ENCODE assay signal across 18 mouse cellular contexts in the genomic region with DNA sequence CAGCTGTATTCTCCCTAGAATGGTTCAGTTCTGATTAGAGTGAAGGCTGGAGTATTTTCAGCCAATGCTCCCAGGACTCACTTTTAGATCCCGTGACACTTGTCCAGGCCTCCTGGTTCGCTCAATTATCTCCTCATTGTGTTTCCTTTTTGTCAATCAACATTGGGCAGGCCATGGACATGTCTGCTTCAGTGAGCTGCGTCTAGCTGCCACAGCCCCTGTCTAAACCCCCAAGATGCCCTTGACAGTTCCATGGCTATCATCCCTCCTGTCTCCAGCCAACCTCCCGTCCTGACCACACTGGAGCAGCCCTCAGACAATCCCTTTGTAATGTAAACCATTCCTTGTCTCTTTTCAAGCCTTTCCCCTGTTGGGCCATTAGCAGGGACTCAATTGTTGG.
DNase-seq lines count a peak whose midpoint lies in the region; ATAC-seq lines count a peak whose summit lies in the region.
"Had no signal": no experiment of that assay in that cellular context is flagged by ENCODE, and none has a peak within 500 bp of the region (broad histone marks: within the 10 kb centered on the region; RNA-seq: fewer than 3 reads in every experiment).

No protein-coding gene starts in this region.

- no peaks in the 10 kb centered on the region for H3K9me3 ChIP-seq in hindbrain, embryonic 11.5 days (ENCODE audit: control insufficient read depth, low read length)
- no peaks in the 10 kb centered on the region for H3K9me3 ChIP-seq in hindbrain, embryonic 13.5 days
- H3K9me3 ChIP-seq: lung, embryonic 15.5 days had no signal

- peak; percentile 85 for ATAC-seq in hindbrain, embryonic 11.5 days (ENCODE audit: low FRiP score)
- ATAC-seq in hindbrain, embryonic 13.5 days (ENCODE audit: low FRiP score): no peak
- ATAC-seq: activated CD4-positive, CD25-positive, alpha-beta regulatory T cell, adult 4 months; intestine, postnatal 0 days had no signal

- no peaks in the 10 kb centered on the region for H3K36me3 ChIP-seq in hindbrain, embryonic 11.5 days (ENCODE audit: control insufficient read depth, insufficient read depth, low read length)
- H3K36me3 ChIP-seq in hindbrain, embryonic 13.5 days: no peaks in the 10 kb centered on the region
- H3K36me3 ChIP-seq: lung, embryonic 15.5 days had no signal

- no peaks in the 10 kb centered on the region for H3K27me3 ChIP-seq in hindbrain, embryonic 11.5 days (ENCODE audit: control insufficient read depth, insufficient read depth, low read length)
- no peaks in the 10 kb centered on the region for H3K27me3 ChIP-seq in hindbrain, embryonic 13.5 days
- H3K27me3 ChIP-seq: lung, embryonic 15.5 days had no signal

- peak; percentile 52 for DNase-seq in hindbrain, embryonic 11.5 days (ENCODE audit: low spot score)
- DNase-seq in R1 (ENCODE audit: low read depth, low spot score): peak; percentile 65
- DNase-seq in embryo, embryonic 11 days: peak; percentile 35
- peak; percentile 21 for DNase-seq in retina, embryonic 14.5 days (ENCODE audit: low spot score)
- no peak for DNase-seq in cerebellum, adult 9-11 months
- DNase-seq in lung, adult 18-20 months: no peak
- DNase-seq: adrenal gland, postnatal 25 days; cerebellum, adult 9-10 months; gastrocnemius, adult 2 months; heart, adult 18-20 months; left cerebral cortex, postnatal 4 days; right cerebral cortex, postnatal 14 days had no signal

- H3K9ac ChIP-seq in hindbrain, embryonic 11.5 days (ENCODE audit: low read depth, low read length): no peak overlapping the region
- no peak overlapping the region for H3K9ac ChIP-seq in hindbrain, embryonic 13.5 days
- H3K9ac ChIP-seq: lung, embryonic 15.5 days had no signal

- peak overlapping the region; percentile 67 for H3K27ac ChIP-seq in hindbrain, embryonic 11.5 days (ENCODE audit: low read depth, low read length)
- no peak overlapping the region for H3K27ac ChIP-seq in hindbrain, embryonic 13.5 days
- H3K27ac ChIP-seq: gastrocnemius, adult 2 months; lung, embryonic 15.5 days had no signal

- WGBS in hindbrain, embryonic 11.5 days: 24% methylated on average over 4 of the region's 4 CpGs
- 14% methylated on average over 4 of the region's 4 CpGs for WGBS in hindbrain, embryonic 13.5 days

- no peaks in the 10 kb centered on the region; the same call in 1 of the 2 replicates for H3K4me1 ChIP-seq in hindbrain, embryonic 11.5 days (replicated peaks; ENCODE audit: control insufficient read depth, insufficient read depth, low read length)
- peaks cover 28% of the 10 kb centered on the region for H3K4me1 ChIP-seq in hindbrain, embryonic 13.5 days (replicated peaks)

- no peak overlapping the region for H3K4me3 ChIP-seq in hindbrain, embryonic 11.5 days (ENCODE audit: low read depth, low read length)
- no peak overlapping the region for H3K4me3 ChIP-seq in hindbrain, embryonic 13.5 days
- H3K4me3 ChIP-seq: erythroblast, embryonic 14.5 days; gastrocnemius, adult 2 months; lung, embryonic 15.5 days had no signal

- no peak overlapping the region for H3K4me2 ChIP-seq in hindbrain, embryonic 11.5 days (replicated peaks; ENCODE audit: low read depth, low read length)
- H3K4me2 ChIP-seq in hindbrain, embryonic 13.5 days: no peak overlapping the region
- H3K4me2 ChIP-seq: liver, embryonic 11.5 days; lung, embryonic 15.5 days had no signal

Comparison
In these comparisons a context has a peak if more than half of its experiments do, and no peak if none do; other contexts are left out.
1. DNase-seq: peak in hindbrain, embryonic 11.5 days (single experiment), R1 (single experiment), embryo, embryonic 11 days (single experiment) and retina, embryonic 14.5 days (single experiment); none in cerebellum, adult 9-11 months (single experiment) and lung, adult 18-20 months (0 of 2).